Mouse (Mus musculus) embryonic facial prominence, embryonic 10.5 days (tissue): ENCODE results near the gene Pbx1. TPM values are rescaled to one million over a fixed set of nuclear protein-coding genes. Genes with fewer than 3 reads are reported as not detected.
A peak's percentile ranks its signal among the peaks of the same experiment; 100 is the strongest.

Source experiments
- DNase-seq: peaks from one replicate; pipeline ENCODE4 v3.0.0-alpha.2; 2017; ENCODE audit warnings: low spot score
- H3K27ac ChIP-seq: fragments of 300-500 bp; sonication (generic); replicated peaks from 2 replicates; pipeline ENCODE4 v1.5.1; 2016; ENCODE audit warnings: mild to moderate bottlenecking
- H3K27me3 ChIP-seq: fragments of 300-500 bp; sonication (generic); replicated peaks from 2 replicates; pipeline ENCODE4 v1.6.1; 2016; ENCODE audit warnings: low read depth, mild to moderate bottlenecking; ENCODE audit not compliant: poor library complexity, severe bottlenecking
- H3K36me3 ChIP-seq: fragments of 300-500 bp; sonication (generic); replicated peaks from 2 replicates; pipeline ENCODE4 v1.6.1; 2016; ENCODE audit warnings: mild to moderate bottlenecking, moderate library complexity
- H3K4me1 ChIP-seq: fragments of 300-500 bp; sonication (generic); 2 replicates; pipeline ENCODE4 v1.6.1; 2016
- H3K4me3 ChIP-seq: fragments of 300-500 bp; sonication (generic); 2 replicates; pipeline ENCODE4 v1.5.1; 2016; ENCODE audit warnings: mild to moderate bottlenecking, moderate library complexity
- H3K9me3 ChIP-seq: fragments of 300-500 bp; sonication (generic); 2 replicates; pipeline ENCODE4 v1.6.1; 2016; ENCODE audit warnings: mild to moderate bottlenecking
- WGBS: fragments of 180-500 bp; shearing (Covaris S2); methylation state at CpG from one replicate; pipeline ENCODE4 v1.1.7; 2016; 5-methylcytosine and 5-hydroxymethylcytosine counted together
- polyA plus RNA-seq: library from polyadenylated mRNA; unstranded; fragments of >200 nt; fragmentation: Nextera tagmentation; extraction: Ambion mirVana; gene quantifications from 2 replicates; pipeline ENCODE4 v1.2.1, GENCODE M21; 2016

The Pbx1 gene
- polyA plus RNA-seq, 1 experiment from 2014 or later, result 41.6 TPM

DNA sequence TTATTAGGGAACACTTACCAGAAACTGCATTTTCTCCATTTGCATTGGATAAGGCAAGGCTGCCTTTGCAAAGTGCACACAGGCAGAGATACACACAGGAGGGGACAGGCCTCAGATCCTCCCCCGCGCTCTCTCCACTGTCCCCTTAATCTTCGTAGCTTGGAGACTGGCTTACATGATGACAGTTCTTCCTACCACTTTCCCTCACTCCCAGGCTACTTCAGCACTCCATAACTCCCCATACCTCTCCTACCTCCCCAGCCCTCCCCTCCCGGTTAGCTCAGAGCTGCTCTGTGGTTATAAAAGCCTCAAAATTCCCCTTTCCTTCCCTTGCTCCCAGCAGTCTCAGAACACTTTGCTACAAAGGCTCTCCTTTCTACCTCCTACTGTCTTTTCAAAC, 106.3 kb downstream of the Pbx1 start:
- Histone ChIP-seq H3K4me1 (peaks cover 74% of the 10 kb centered on the region), H3K27me3 (no peaks in the 10 kb centered on the region), H3K27ac (peak overlapping the region; percentile 66), H3K9me3 (no peaks in the 10 kb centered on the region), H3K4me3 (no peak overlapping the region), H3K36me3 (peaks cover 21% of the 10 kb centered on the region)
- 64% methylated on average over 4 of the region's 4 CpGs for WGBS
- no peak for DNase-seq

DNA sequence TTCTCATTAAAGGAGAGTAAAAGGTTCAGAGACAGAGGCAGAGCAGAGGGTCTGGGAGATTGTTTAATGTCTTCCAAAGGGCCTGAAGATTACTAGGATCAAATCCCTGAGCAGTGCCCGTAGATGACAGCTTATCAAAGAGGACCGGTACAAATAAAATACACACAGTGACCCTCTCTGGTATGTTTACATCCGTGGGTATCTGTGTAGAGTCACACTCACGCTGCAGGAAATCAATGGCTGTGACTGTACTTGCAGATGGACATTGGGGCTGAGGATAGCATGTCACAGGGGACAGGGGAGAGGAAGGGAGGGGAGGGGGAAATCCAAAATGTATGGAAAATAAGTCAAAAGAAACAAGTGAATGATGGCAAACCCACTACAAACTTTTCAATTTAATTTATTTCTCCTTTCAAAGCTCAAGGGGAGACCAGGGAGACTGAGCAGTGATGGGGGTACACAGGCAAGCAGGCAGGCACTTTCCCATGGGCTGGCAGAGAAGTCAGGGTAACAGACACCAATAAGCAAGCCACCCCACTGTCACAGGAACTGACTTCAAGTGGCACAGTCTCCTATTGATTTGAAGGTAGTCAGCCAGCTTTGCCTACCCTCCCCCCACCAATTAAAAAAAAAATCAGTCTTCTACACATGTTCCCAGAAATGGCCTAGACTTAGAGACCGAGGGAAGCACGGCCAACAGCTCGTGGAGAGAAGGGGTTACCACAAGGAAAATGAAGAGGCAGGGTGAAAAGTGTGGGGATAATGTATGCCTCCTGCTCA, 107.6 kb downstream of the Pbx1 start:
- Histone ChIP-seq H3K36me3 (peaks cover 21% of the 10 kb centered on the region), H3K27me3 (no peaks in the 10 kb centered on the region), H3K27ac (peak overlapping the region; percentile 60; the same call in 1 of the 2 replicates), H3K4me3 (no peak overlapping the region), H3K9me3 (no peaks in the 10 kb centered on the region), H3K4me1 (peaks cover 65% of the 10 kb centered on the region)
- WGBS, result 71% methylated on average over 7 of the region's 7 CpGs
- DNase-seq, result no peak

DNA sequence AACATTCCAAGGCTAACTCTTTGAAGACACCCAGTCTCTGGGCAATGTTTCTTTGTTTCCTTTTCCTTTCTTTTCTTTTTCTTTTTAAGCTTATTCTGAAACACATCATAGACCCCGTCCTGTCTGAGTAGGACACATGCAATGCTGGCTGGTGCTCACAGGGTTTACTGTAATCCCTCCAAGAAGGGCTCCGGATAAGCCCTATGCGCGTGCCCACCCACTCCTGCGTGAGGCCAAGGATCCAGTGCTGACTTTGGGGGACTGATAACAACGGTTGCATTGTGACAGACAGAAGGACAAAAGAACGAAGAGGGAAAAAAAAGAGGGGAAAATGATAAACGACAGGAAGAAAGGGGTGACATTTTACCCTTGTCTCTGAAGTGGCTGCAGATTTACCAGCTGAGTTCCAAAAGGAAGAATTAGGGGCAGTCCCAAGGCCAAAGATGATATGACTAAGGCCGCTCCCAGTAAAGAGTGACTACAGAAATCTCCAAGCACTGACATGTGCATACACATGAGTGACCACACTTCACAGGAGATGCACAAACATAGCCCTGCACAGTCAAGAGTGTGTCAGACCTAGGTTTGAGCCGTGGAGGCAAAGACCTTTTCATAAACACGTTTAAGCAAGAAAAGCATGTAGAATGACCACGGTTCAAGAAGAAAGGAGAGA, 108.5 kb downstream of the Pbx1 start:
- H3K9me3 ChIP-seq, result no peaks in the 10 kb centered on the region
- no peak for DNase-seq
- peaks cover 66% of the 10 kb centered on the region for H3K4me1 ChIP-seq
- H3K36me3 ChIP-seq, result peaks cover 17% of the 10 kb centered on the region
- WGBS, result 76% methylated on average over 12 of the region's 12 CpGs
- no peaks in the 10 kb centered on the region for H3K27me3 ChIP-seq
- H3K27ac ChIP-seq, result 0 out of 2 replicates have a peak overlapping the region, but pooled peaks have one; percentile 20
- H3K4me3 ChIP-seq, result no peak overlapping the region

DNA sequence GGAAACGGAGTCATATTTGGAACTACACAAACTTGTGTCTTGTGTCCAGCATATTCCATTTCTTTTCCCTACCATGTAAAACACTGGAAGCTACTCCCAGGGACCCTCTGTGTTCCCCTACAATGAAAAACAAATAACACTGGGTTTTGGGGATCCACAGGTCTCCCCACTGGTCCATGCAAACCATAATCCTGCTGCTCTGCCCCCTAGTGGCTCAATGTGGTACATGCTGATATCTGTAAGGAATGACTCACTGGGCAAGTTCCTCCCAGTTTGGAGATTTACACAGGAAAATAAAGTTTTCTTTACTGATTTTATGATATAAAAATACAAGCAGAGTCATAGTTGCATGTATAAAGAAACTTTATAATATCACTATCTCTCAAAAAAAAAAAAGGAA, 109.2 kb downstream of the Pbx1 start:
- 98% methylated on average over 1 of the region's 1 CpGs for WGBS

DNA sequence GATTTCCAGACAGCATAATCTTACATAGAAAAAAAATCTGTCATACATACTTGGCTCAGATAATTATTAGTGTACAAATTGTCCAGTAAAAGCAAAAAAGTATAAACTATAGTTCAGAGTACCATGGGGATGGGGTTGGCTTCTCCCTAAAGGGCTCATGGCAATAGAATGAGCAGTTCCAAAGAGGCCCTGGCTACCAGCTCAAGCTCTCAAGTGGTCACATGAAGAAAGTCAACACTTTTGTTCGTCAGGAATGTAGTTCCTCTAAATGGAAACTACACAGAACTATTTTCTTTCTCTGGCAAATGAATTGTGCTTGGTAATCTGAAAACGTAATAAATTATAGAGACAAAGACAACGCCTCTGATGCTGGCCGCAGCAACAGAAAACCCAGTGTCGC, 112.4 kb downstream of the Pbx1 start:
- Histone ChIP-seq H3K27me3 (no peaks in the 10 kb centered on the region), H3K4me3 (no peak overlapping the region), H3K27ac (no peak overlapping the region), H3K9me3 (no peaks in the 10 kb centered on the region), H3K4me1 (peaks cover 35% of the 10 kb centered on the region), H3K36me3 (peaks cover 20% of the 10 kb centered on the region)
- 89% methylated on average over 5 of the region's 5 CpGs for WGBS
- no peak for DNase-seq

More for the DNA sequence above, 109.2 kb downstream of the Pbx1 start:
- Histone ChIP-seq H3K9me3 (no peaks in the 10 kb centered on the region), H3K4me3 (no peak overlapping the region), H3K36me3 (peaks cover 12% of the 10 kb centered on the region), H3K4me1 (peaks cover 63% of the 10 kb centered on the region), H3K27ac (no peak overlapping the region), H3K27me3 (no peaks in the 10 kb centered on the region)
- no peak for DNase-seq

DNA sequence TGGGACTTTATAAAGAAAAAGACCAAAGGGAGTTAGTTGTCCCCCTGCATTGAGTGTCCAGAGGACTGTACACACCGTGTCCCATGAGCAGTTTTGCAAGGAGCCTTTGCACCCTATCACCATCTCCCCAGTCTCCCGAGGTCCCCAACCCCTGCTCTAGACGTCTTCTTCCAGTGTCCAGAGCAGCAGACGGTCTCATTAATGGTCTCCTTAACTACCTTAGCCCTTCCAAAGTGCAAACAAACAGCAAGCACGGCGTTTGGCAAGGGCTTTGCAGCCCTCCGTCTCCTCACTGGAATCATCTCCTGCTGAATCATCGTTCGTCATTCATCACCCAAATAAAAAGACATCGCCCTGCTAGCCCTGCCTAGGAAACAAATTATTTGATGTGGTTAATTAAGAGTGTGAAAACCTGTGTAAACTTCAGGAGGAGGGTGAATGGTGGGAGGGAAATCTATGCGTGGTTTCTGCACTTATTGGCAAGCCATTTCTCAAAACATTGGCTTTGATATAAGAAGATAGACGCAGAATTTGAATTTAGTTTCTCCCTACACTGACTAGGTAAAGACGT, 113.1 kb downstream of the Pbx1 start:
- Histone ChIP-seq H3K9me3 (no peaks in the 10 kb centered on the region), H3K36me3 (peaks cover 20% of the 10 kb centered on the region), H3K4me3 (no peak overlapping the region), H3K4me1 (peaks cover 28% of the 10 kb centered on the region), H3K27ac (no peak overlapping the region), H3K27me3 (no peaks in the 10 kb centered on the region)
- WGBS, result 78% methylated on average over 13 of the region's 13 CpGs
- DNase-seq, result no peak

DNA sequence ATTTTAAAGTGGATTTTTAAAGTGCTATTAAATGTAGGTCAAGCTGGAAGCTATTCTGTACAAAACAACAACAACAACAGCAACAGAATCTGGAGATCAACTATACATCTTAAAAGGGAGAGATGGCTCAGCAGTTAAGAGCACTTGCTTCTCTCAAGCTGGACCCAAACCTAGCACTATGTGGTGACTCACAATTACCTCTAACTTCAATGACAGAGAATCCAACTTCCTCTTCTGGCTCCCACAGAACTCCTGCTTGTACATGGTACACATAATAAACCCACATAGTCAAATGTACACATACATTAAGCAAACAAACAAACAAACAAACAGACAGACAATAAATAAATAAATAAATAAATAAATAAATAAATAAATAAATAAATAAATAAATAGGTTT, 118.3 kb downstream of the Pbx1 start:
- DNase-seq, result no peak
- Histone ChIP-seq H3K27ac (no peak overlapping the region), H3K4me3 (no peak overlapping the region), H3K36me3 (peaks cover 14% of the 10 kb centered on the region), H3K27me3 (no peaks in the 10 kb centered on the region), H3K4me1 (peaks cover 30% of the 10 kb centered on the region), H3K9me3 (no peaks in the 10 kb centered on the region)

DNA sequence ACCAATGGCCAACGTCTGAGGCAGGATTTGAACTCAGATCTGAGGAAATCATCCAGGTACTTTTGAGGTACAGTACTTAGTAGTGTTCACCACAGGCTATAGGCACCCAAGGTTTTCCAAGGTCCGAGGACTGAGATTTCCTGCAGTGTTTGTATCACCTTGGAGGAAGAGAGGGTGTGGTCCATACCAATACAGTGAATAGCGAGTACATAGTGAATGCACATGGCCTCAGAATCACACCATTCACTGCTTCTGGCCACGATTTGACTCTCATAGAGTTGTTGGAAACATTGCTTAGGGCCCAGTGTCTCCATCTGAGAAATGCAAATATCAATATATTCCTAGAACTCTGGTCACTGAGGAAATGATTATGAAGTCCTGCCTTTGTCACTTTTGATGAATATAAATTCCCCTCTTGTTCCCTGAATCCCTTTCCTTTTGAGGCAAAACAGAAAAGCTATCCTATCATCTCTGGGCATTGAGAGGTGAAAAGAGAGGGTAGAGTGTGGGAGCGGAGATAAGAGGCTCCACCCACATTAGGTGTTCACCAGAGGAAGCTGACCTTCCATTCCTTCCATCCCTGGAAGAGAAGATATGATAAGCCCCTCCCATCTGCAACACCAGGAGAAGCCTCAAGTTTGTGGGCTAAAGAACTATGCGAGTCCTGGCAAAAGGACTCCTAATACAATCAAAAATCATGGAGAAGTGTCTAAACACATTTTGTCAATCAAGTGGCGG, 119.2 kb downstream of the Pbx1 start:
- Histone ChIP-seq H3K27me3 (no peaks in the 10 kb centered on the region), H3K4me3 (no peak overlapping the region), H3K9me3 (no peaks in the 10 kb centered on the region), H3K27ac (no peak overlapping the region), H3K36me3 (peaks cover 14% of the 10 kb centered on the region), H3K4me1 (peaks cover 33% of the 10 kb centered on the region)
- DNase-seq, result no peak
- 89% methylated on average over 7 of the region's 7 CpGs for WGBS

DNA sequence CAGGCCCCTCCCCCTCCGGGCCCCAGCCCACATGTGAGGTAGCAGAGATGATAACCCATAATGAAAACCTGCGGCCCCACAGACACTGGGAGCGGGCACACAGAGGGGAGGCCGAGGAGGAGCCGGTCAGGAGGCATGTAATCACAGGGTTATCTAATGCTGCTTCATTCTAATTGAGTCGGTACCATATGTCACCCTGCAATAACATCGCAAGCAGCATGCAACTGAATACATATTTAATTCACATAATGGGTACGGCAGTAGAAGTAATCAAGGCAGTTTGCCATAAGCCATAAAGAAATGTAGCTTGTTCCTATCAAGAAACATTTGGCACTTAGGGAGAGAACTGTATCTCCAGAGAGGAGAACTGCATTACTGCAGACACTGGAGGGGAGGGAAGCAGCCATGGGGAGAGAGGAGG, 123.0 kb downstream of the Pbx1 start:
- Histone ChIP-seq H3K36me3 (peaks cover 21% of the 10 kb centered on the region), H3K27ac (no peak overlapping the region), H3K27me3 (no peaks in the 10 kb centered on the region), H3K4me1 (peaks cover 35% of the 10 kb centered on the region), H3K4me3 (no peak overlapping the region), H3K9me3 (no peaks in the 10 kb centered on the region)
- DNase-seq, result no peak
- 85% methylated on average over 8 of the region's 8 CpGs for WGBS

DNA sequence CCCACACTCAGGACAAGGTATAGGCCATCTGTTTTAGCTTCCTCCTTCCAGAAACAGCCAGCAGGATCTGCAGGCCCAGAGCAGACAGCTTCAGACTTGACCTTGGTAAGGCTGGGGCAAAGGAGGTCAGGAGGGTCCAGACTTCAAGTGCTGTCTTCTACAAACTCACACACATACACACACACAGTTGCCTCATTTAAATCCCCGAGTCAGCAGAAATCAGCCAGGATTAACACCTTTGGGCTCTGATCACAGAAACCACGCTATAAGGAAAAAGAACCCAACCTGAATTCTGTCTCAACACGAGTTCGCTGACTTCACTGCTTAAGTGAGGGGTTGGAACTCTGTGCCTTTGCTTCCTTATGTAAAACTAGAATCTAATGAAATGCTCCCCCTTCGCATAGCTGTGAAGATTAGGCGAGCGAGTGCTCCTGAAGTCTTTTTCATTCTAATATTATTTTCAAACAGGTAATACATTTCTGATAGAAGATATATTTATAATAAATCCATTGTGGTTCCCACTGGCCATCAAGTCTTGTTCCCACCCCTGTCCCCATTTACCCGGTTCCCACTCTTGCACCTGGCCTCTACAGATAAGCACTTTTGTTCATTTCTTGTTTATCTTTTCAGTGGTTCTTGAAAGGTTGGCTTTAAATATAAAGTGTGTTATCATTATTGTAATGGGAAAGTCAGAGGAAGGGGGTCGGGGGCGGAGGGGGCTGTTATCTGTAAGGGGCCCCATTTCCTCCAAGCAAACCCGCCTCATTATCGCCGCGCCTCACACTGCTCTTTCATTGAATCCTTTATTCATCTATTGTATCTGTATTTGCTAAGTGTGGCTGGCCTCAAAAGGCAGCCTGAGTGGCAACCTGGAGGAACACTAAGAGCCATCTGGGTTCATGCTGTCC, 124.5 kb downstream of the Pbx1 start:
- peaks cover 21% of the 10 kb centered on the region for H3K36me3 ChIP-seq
- 0 out of 2 replicates have a peak overlapping the region, but pooled peaks have one; percentile 48 for H3K27ac ChIP-seq
- H3K4me3 ChIP-seq, result no peak overlapping the region
- H3K4me1 ChIP-seq, result peaks cover 35% of the 10 kb centered on the region
- H3K9me3 ChIP-seq, result no peaks in the 10 kb centered on the region
- DNase-seq, result no peak
- H3K27me3 ChIP-seq, result no peaks in the 10 kb centered on the region
- 78% methylated on average over 14 of the region's 14 CpGs for WGBS

DNA sequence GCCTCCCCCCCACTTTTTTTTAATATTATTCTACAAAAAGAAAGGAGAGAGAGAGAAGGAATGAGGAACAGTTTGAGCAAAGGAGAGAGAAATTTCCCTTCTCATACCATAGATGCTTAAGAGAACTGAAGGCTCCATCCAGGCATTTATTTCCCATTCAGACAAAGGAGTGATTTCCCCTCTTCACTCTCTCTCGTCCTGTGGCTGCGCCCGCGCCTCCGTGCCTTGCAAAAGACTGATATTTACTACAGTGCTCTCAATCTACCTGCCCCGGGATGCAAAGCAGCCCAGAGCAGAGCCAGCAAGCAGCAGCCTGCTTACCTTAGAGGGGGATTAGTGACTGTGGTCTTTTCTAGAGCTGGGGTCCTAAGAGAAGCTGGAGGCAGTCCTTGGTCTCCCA, 131.6 kb downstream of the Pbx1 start:
- 86% methylated on average over 6 of the region's 6 CpGs for WGBS
- 0 out of 2 replicates have a peak overlapping the region, but pooled peaks have one; percentile 54 for H3K27ac ChIP-seq
- no peak for DNase-seq
- H3K36me3 ChIP-seq, result peaks cover 37% of the 10 kb centered on the region
- no peaks in the 10 kb centered on the region for H3K9me3 ChIP-seq
- H3K4me3 ChIP-seq, result no peak overlapping the region
- no peaks in the 10 kb centered on the region for H3K27me3 ChIP-seq
- H3K4me1 ChIP-seq, result peaks cover 22% of the 10 kb centered on the region
